Mouse (Mus musculus) liver, embryonic 13.5 days (tissue): ENCODE results near the gene Pon3. TPM values are rescaled to one million over a fixed set of nuclear protein-coding genes. Genes with fewer than 3 reads are reported as not detected.
A peak's percentile ranks its signal among the peaks of the same experiment; 100 is the strongest.

ENCODE experiments used
- ATAC-seq: fragments of 200-750 bp; cut with Nextera tagmentation; 2 replicates; pipeline ENCODE4 v1.8.0; 2017; ENCODE audit warnings: low read depth, mild to moderate bottlenecking, moderate number of reproducible peaks, moderate library complexity
- DNase-seq: peaks from one replicate; pipeline ENCODE4 v3.0.0; 2022
- H3K27ac ChIP-seq: fragments of 300-500 bp; sonication (generic); 2 replicates; pipeline ENCODE4 v1.5.1; 2015; ENCODE audit warnings: moderate library complexity, mild to moderate bottlenecking, inconsistent platforms
- H3K27me3 ChIP-seq: fragments of 300-500 bp; sonication (generic); 2 replicates; pipeline ENCODE4 v1.6.1; 2015; ENCODE audit warnings: mild to moderate bottlenecking, inconsistent platforms
- H3K36me3 ChIP-seq: fragments of 300-500 bp; sonication (generic); 2 replicates; pipeline ENCODE4 v1.6.1; 2015; ENCODE audit warnings: mild to moderate bottlenecking, inconsistent platforms
- H3K4me1 ChIP-seq: fragments of 300-500 bp; sonication (generic); replicated peaks from 2 replicates; pipeline ENCODE4 v1.6.1; 2015; ENCODE audit warnings: inconsistent platforms
- H3K4me2 ChIP-seq: fragments of 300-500 bp; sonication (generic); 2 replicates; pipeline ENCODE4 v1.6.1; 2015; ENCODE audit warnings: inconsistent platforms, mild to moderate bottlenecking, moderate library complexity
- H3K4me3 ChIP-seq: fragments of 300-500 bp; sonication (generic); replicated peaks from 2 replicates; pipeline ENCODE4 v1.5.1; 2015; ENCODE audit warnings: mild to moderate bottlenecking, inconsistent platforms
- H3K9ac ChIP-seq: fragments of 300-500 bp; sonication (generic); 2 replicates; pipeline ENCODE4 v1.6.1; 2015; ENCODE audit warnings: mild to moderate bottlenecking, inconsistent platforms
- H3K9me3 ChIP-seq: fragments of 300-500 bp; sonication (generic); replicated peaks from 2 replicates; pipeline ENCODE4 v1.6.1; 2016; ENCODE audit warnings: inconsistent platforms
- WGBS: fragments of 180-500 bp; shearing (Covaris S2); methylation state at CpG from one replicate; pipeline ENCODE4 v1.1.7; 2015; ENCODE audit not compliant: insufficient replicate concordance; 5-methylcytosine and 5-hydroxymethylcytosine counted together
- polyA plus RNA-seq: library from polyadenylated mRNA; unstranded; fragments of >200 nt; fragmentation: Nextera tagmentation; extraction: Ambion mirVana; gene quantifications from 2 replicates; pipeline ENCODE4 v1.2.1, GENCODE M21; 2015

The Pon3 gene
- polyA plus RNA-seq, 1 experiment from 2014 or later, result 15.7 TPM

DNA sequence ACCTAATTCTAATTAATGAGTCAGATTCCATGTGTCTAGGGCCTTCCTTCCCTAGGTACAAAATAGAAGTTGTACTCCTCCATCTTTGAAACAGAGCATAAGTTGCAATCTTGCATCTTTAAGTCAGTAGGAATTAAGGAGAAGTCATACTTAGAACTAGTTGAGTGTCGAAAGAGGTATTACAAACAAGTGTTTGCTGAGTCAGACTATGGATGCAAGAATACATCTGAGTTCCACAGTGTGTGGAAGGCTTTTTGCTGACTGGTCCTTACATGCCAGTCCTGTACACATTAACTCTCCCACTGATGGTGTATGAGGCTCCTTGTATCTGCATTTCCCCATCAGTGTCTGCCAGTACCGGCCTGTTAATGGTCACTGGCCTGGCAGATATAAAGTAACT is 48.3 kb downstream of the Pon3 start:
- H3K4me1 ChIP-seq, result no peaks in the 10 kb centered on the region
- H3K36me3 ChIP-seq, result no peaks in the 10 kb centered on the region
- WGBS, result 69% methylated on average over 2 of the region's 2 CpGs
- no peak overlapping the region for H3K9ac ChIP-seq
- H3K9me3 ChIP-seq, result no peaks in the 10 kb centered on the region
- H3K27me3 ChIP-seq, result no peaks in the 10 kb centered on the region
- H3K4me2 ChIP-seq, result no peak overlapping the region
- no peak overlapping the region for H3K27ac ChIP-seq
- H3K4me3 ChIP-seq, result no peak overlapping the region
- ATAC-seq, result peak; percentile 53; the same call in 1 of the 2 replicates
- no peak for DNase-seq

DNA sequence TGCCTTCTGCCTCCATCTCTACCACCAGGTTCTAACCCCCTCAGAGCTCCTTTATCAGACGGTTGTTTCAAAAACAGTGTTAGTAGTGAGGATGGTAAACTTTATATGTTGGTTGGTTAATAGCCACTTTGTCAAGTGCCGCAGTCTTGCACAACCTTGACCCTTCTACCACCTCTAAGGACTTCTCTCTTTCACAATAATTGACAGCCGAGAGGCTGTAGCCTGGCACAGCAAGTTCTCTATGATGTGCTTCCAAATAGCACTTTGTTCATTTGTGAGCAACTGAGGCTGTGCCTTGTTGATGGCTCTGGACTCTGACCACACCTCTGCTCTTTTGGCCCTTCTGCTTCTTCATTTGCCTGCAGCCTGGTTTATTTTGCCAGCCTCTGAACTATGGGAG is 56.2 kb downstream of the Pon3 start:
- ATAC-seq (no peak), DNase-seq (no peak)
- H3K27me3 ChIP-seq, result no peaks in the 10 kb centered on the region
- H3K4me2 ChIP-seq, result no peak overlapping the region
- H3K36me3 ChIP-seq, result no peaks in the 10 kb centered on the region
- 0 out of 2 replicates have a peak overlapping the region, but pooled peaks have one; percentile 14 for H3K27ac ChIP-seq
- no peak overlapping the region for H3K9ac ChIP-seq
- H3K9me3 ChIP-seq, result no peaks in the 10 kb centered on the region
- 59% methylated on average over 3 of the region's 3 CpGs for WGBS
- peaks cover 10% of the 10 kb centered on the region; the same call in 1 of the 2 replicates for H3K4me1 ChIP-seq
- no peak overlapping the region for H3K4me3 ChIP-seq

DNA sequence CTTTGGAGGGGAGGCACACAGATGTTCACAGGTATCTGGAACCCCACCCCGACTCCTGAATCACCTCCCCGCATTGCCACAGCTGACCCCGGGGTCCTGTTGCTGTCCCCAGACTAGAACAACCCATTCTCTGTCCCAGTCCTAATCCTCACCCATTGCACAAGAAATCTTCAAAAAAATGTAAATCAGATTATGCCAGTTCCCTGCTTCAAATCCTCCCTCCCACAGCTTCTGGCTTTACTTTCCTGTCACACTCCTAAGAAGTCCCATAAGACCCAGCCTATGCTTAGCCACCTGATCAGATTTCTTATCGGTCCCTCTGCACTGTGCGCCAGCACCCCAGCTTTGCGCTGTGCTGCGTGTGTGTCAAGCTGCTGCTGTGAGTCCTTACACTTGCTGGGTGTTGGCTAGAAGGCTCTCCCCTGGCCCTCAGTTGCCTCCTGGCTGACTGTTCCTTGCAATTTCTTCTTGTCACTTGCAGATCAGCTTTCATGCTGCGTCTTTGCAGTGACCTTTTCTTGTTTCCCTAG is 56.6 kb downstream of the Pon3 start:
- DNase-seq (no peak), ATAC-seq (peak; percentile 55)
- H3K9ac ChIP-seq, result no peak overlapping the region
- no peaks in the 10 kb centered on the region for H3K9me3 ChIP-seq
- WGBS, result 78% methylated on average over 8 of the region's 8 CpGs
- no peaks in the 10 kb centered on the region for H3K36me3 ChIP-seq
- H3K4me2 ChIP-seq, result no peak overlapping the region
- no peak overlapping the region for H3K27ac ChIP-seq
- H3K4me3 ChIP-seq, result no peak overlapping the region
- peaks cover 10% of the 10 kb centered on the region; the same call in 1 of the 2 replicates for H3K4me1 ChIP-seq
- H3K27me3 ChIP-seq, result no peaks in the 10 kb centered on the region

DNA sequence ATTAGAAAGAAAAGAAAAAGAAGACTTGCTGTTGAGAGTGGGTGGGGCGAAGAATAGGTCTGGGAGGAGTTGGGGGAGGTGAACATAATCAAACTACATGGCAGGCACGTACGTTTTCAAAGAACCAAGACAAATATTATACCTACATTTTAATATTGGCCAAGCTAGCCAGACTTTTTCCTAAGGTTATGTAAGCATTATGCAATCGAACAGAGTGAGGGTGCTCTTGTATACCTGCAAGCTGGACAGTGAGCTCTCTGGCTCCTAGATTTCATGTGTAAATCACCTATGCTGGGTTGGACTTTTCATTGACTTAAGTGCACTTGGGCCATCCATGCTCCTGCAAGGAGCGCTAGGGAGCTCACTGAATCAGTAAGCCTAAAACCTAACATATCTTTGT is 57.5 kb downstream of the Pon3 start:
- 75% methylated on average over 5 of the region's 5 CpGs for WGBS
- no peak; the same call in 1 of the 2 replicates for ATAC-seq
- no peak overlapping the region for H3K27ac ChIP-seq
- H3K27me3 ChIP-seq, result no peaks in the 10 kb centered on the region
- no peak overlapping the region for H3K4me3 ChIP-seq
- no peak overlapping the region for H3K9ac ChIP-seq
- H3K36me3 ChIP-seq, result no peaks in the 10 kb centered on the region
- peaks cover 10% of the 10 kb centered on the region; the same call in 1 of the 2 replicates for H3K4me1 ChIP-seq
- no peak for DNase-seq
- H3K4me2 ChIP-seq, result no peak overlapping the region
- H3K9me3 ChIP-seq, result no peaks in the 10 kb centered on the region

DNA sequence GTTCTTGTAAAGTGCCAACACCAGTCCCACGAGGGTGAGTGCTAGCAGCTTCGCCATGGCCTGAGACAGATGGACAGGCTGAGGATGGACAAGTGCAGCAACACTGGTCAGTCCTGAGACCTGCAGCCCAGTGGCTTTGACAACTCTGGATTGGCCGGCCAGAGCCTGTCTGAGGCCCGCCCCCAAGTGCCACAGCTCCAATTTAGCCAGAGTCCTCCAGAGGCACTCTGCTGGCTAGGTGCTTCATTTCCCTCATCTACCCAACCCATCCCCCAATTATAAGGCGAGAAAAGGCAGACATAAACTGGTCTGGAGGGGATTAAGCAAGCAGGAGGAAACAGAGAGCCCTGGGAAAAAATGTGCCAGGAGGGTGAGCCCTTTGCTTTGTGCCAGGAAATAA is 62.4 kb downstream of the Pon3 start, which contains the start of gene Pon1:
TSS of gene Pon1 (minus strand) at position 254 of the 400 bp plus-strand sequence.
- H3K9ac ChIP-seq, result no peak within 1 kb of the TSS
- H3K4me3 ChIP-seq, result no peak within 1 kb of the TSS
- no peaks in the 10 kb centered on the region for H3K27me3 ChIP-seq
- no peaks in the 10 kb centered on the region for H3K36me3 ChIP-seq
- peaks cover 7% of the 10 kb centered on the region; the same call in 1 of the 2 replicates for H3K4me1 ChIP-seq
- WGBS, result 52% methylated on average over 5 of the region's 5 CpGs
- H3K9me3 ChIP-seq, result no peaks in the 10 kb centered on the region
- H3K4me2 ChIP-seq, result no peak within 1 kb of the TSS
- H3K27ac ChIP-seq, result no peak within 1 kb of the TSS
- ATAC-seq (0 out of 2 replicates have a peak, but pooled peaks have one; percentile 10), DNase-seq (no peak)

DNA sequence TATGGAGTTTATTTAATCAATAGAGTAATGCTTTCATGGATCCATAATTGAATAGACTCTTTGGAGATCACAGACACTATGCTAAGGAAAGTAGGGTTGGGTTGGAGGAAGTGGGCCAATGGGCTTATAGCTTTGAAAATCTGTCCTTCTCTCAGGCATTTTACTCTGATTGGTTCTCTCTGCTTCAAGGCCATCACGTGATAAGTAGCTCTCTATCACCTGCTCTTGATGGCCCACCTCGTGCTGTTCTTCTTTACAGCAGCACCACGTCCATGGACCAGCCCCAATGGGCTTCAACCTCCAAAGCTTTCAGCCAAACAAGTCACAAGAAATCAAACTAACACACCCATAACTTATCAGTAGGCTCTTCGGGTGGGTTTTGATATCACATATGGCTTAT is 65.3 kb downstream of the Pon3 start:
- DNase-seq (no peak), ATAC-seq (no peak)
- no peak overlapping the region for H3K27ac ChIP-seq
- peaks cover 27% of the 10 kb centered on the region for H3K4me1 ChIP-seq
- no peak overlapping the region for H3K9ac ChIP-seq
- H3K27me3 ChIP-seq, result no peaks in the 10 kb centered on the region
- H3K4me3 ChIP-seq, result no peak overlapping the region
- H3K9me3 ChIP-seq, result no peaks in the 10 kb centered on the region
- H3K4me2 ChIP-seq, result no peak overlapping the region
- H3K36me3 ChIP-seq, result no peaks in the 10 kb centered on the region
- 48% methylated on average over 4 of the region's 4 CpGs for WGBS

DNA sequence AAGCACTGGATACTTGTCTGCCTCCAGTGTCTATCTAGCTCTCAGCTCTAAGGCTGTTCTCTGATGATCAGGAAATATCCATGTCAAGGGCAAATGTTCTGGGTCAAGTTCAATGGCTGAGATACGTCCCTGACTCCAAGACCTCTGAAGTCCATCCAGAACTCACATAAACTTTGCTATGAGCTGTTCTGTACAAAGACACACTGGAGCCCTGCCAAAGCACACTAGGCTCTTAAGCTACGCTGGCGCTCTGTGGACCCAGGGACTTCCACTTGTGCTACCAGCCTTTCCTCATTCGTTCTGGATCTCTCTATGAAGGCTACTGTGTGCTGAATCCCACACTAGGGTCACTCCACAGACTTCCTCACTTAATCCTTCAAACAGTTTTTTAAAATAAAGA is 66.6 kb downstream of the Pon3 start:
- H3K27ac ChIP-seq, result peak overlapping the region; percentile 21; the same call in 1 of the 2 replicates
- H3K27me3 ChIP-seq, result no peaks in the 10 kb centered on the region
- ATAC-seq (no peak), DNase-seq (no peak)
- no peak overlapping the region for H3K4me2 ChIP-seq
- no peak overlapping the region for H3K9ac ChIP-seq
- no peaks in the 10 kb centered on the region for H3K36me3 ChIP-seq
- WGBS, result 65% methylated on average over 4 of the region's 4 CpGs
- peaks cover 31% of the 10 kb centered on the region for H3K4me1 ChIP-seq
- H3K4me3 ChIP-seq, result no peak overlapping the region
- no peaks in the 10 kb centered on the region for H3K9me3 ChIP-seq

DNA sequence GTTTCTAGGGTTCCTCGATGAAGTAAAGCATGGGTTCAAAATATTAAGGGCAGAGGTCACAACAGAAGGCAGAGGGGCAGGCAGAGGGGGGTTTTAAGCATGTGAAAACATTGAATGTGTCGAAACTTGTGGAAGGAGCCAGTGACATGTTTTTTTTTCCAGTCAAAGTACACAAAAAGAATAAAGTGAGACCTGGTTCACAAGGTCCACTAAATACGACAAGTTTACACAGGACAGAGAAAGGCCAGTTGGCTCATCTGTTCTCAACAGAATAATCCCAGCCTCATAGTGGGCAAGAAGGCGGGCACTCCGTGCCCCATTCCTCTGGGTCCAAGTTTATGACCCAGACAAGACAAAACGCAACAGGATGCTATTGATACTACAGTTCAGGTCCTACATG is 67.1 kb downstream of the Pon3 start:
- no peaks in the 10 kb centered on the region for H3K27me3 ChIP-seq
- 66% methylated on average over 6 of the region's 6 CpGs for WGBS
- DNase-seq, result no peak
- H3K9me3 ChIP-seq, result no peaks in the 10 kb centered on the region
- no peaks in the 10 kb centered on the region for H3K36me3 ChIP-seq
- H3K27ac ChIP-seq, result peak overlapping the region; percentile 21; the same call in 1 of the 2 replicates
- no peak overlapping the region for H3K4me2 ChIP-seq
- no peak overlapping the region for H3K4me3 ChIP-seq
- no peak for ATAC-seq
- peaks cover 31% of the 10 kb centered on the region for H3K4me1 ChIP-seq
- no peak overlapping the region for H3K9ac ChIP-seq

DNA sequence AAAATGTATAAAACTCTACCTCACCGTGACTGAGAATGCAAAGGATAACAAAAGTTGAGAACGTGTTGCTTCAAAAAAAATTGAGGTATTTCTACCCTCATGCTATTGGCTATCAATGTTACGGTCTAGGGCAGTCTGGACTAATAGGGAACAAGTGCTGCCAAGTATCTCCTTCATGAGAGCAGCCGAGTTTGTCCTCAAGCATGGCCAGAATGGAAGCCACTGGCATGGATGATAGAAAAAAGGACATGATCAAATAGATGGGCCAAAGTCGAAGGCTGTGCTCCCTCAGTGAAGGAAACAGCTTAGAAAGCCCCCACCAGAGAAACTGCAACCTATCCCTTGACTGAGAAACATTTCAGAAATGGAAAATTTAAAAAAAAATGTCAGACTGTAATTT is 68.0 kb downstream of the Pon3 start:
- 71% methylated on average over 5 of the region's 5 CpGs for WGBS
- no peaks in the 10 kb centered on the region for H3K9me3 ChIP-seq
- H3K27me3 ChIP-seq, result no peaks in the 10 kb centered on the region
- ATAC-seq (no peak), DNase-seq (no peak)
- H3K27ac ChIP-seq, result no peak overlapping the region; the same call in 1 of the 2 replicates
- H3K4me2 ChIP-seq, result no peak overlapping the region
- no peak overlapping the region for H3K4me3 ChIP-seq
- no peaks in the 10 kb centered on the region for H3K36me3 ChIP-seq
- no peak overlapping the region for H3K9ac ChIP-seq
- peaks cover 31% of the 10 kb centered on the region for H3K4me1 ChIP-seq

DNA sequence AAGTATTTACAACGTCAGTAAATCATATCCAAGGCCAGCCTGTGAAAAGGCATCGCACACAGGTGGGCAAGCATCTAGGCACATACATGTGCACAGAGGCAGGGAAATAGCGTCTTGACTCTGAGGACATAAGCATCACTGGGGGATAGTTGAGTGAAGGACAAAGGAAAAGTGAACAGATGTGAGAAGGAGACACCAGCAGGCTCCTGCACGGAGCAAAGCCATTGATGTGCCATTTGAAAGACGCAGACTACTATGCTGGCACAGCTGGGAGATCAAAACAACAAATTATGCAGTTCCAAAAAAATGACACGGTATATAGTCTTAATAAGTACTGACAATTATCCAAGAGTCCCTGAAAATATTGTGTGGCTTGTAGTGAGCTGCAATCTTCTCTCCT is 68.5 kb downstream of the Pon3 start:
- no peak for DNase-seq
- 83% methylated on average over 6 of the region's 6 CpGs for WGBS
- Histone ChIP-seq H3K9me3 (no peaks in the 10 kb centered on the region), H3K36me3 (no peaks in the 10 kb centered on the region), H3K4me1 (peaks cover 31% of the 10 kb centered on the region), H3K27ac (no peak overlapping the region), H3K27me3 (no peaks in the 10 kb centered on the region), H3K4me2 (no peak overlapping the region), H3K9ac (no peak overlapping the region), H3K4me3 (no peak overlapping the region)
- no peak for ATAC-seq

DNA sequence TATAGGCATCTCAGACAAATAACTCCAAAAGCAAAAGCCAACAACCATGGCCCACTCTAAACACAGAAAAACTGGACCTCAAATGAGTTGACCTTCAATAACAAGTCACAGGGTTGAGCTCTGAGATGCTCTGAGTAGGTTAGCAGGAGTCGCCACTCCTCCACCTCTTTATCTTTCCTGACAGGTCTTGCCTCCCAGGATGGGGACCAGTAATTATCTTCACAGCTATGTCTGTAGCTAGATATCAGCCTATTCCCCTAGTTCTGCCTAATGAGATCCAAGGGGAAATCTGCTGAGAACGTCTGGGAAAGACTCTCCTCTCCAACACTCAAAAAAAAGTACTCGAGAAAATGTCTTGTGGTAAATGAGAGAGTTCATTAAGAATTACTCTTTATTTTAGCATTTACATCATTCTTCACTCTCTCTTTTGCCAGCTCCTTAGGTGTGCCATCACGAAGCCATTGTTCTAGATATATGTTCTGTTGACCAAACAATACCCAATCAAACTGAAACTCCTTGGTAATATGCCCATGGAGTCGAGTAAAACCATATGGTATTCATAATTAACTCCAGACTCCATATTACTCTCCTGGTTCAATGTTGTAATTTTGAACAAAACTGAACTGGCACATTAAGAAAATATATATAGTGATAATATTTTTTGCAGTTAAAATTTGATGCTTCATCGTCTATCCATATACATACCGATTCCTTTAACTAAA is 69.7 kb downstream of the Pon3 start:
- 54% methylated on average over 7 of the region's 7 CpGs for WGBS
- peak overlapping the region; percentile 14 for H3K27ac ChIP-seq
- DNase-seq, result peak; percentile 34
- no peak overlapping the region for H3K9ac ChIP-seq
- peaks cover 31% of the 10 kb centered on the region for H3K4me1 ChIP-seq
- no peaks in the 10 kb centered on the region for H3K36me3 ChIP-seq
- H3K27me3 ChIP-seq, result no peaks in the 10 kb centered on the region
- ATAC-seq, result peak; percentile 99
- H3K9me3 ChIP-seq, result no peaks in the 10 kb centered on the region
- 0 out of 2 replicates have a peak overlapping the region, but pooled peaks have one; percentile 11 for H3K4me2 ChIP-seq
- no peak overlapping the region for H3K4me3 ChIP-seq

DNA sequence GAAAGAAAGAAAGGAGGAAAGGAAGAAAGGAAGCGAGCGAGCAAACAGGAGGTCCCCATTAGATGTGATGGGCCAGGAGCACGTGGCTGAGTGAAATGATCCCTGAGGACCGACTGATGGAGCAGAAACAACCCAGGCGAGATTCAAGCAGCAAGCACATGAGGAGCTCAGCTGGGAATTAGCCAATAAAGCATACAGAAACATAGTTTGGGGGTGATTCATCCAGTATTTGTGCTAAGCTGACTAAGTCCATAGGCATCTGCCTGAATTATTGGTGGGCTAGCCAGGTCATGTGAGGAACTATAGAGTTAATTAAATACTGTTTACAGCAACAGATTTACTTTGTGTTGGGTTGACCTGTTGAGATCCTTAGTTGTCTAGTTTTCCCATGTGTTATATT is 75.4 kb downstream of the Pon3 start:
- WGBS, result 70% methylated on average over 5 of the region's 5 CpGs
- Histone ChIP-seq H3K36me3 (no peaks in the 10 kb centered on the region), H3K9me3 (no peaks in the 10 kb centered on the region), H3K4me1 (peaks cover 3% of the 10 kb centered on the region), H3K27me3 (peaks cover 19% of the 10 kb centered on the region; the same call in 1 of the 2 replicates), H3K27ac (no peak overlapping the region), H3K9ac (no peak overlapping the region), H3K4me2 (no peak overlapping the region), H3K4me3 (no peak overlapping the region)
- ATAC-seq, result no peak
- DNase-seq, result no peak
